Mouse (Mus musculus) kidney, embryonic 14.5 days (tissue): Measurements from ENCODE around the gene Lrrc55. TPM values are rescaled to one million over a fixed set of nuclear protein-coding genes. Genes with fewer than 3 reads are reported as not detected.

ENCODE experiments used
- ATAC-seq: fragments of 200-750 bp; cut with Nextera tagmentation; 2 replicates; pipeline ENCODE4 v1.8.0; 2017; ENCODE audit warnings: moderate number of reproducible peaks, mild to moderate bottlenecking, moderate TSS enrichment, moderate library complexity; ENCODE audit not compliant: low FRiP score, low TSS enrichment
- H3K27ac ChIP-seq: fragments of 300-500 bp; sonication (generic); 2 replicates; pipeline ENCODE4 v1.5.1; 2014; ENCODE audit warnings: low read depth, mild to moderate bottlenecking, low read length, moderate library complexity, mixed read lengths
- H3K27me3 ChIP-seq: fragments of 300-500 bp; sonication (generic); 2 replicates; pipeline ENCODE4 v1.6.1; 2014; ENCODE audit warnings: mild to moderate bottlenecking, low read length; ENCODE audit not compliant: control insufficient read depth, insufficient read depth
- H3K36me3 ChIP-seq: fragments of 300-500 bp; sonication (generic); 2 replicates; pipeline ENCODE4 v1.6.1; 2014; ENCODE audit warnings: low read length, mixed read lengths; ENCODE audit not compliant: control insufficient read depth, insufficient read depth
- H3K4me1 ChIP-seq: fragments of 300-500 bp; sonication (generic); 2 replicates; pipeline ENCODE4 v1.6.1; 2014; ENCODE audit warnings: low read length, mixed read lengths; ENCODE audit not compliant: control insufficient read depth, insufficient read depth
- H3K4me2 ChIP-seq: fragments of 300-500 bp; sonication (generic); replicated peaks from 2 replicates; pipeline ENCODE4 v1.6.1; 2014; ENCODE audit warnings: low read depth, mild to moderate bottlenecking, low read length
- H3K4me3 ChIP-seq: fragments of 300-500 bp; sonication (generic); 2 replicates; pipeline ENCODE4 v1.5.1; 2014; ENCODE audit warnings: mild to moderate bottlenecking, low read length
- H3K9ac ChIP-seq: fragments of 300-500 bp; sonication (generic); 2 replicates; pipeline ENCODE4 v1.6.1; 2014; ENCODE audit warnings: low read depth, mild to moderate bottlenecking, low read length, moderate library complexity
- H3K9me3 ChIP-seq: fragments of 300-500 bp; sonication (generic); 2 replicates; pipeline ENCODE4 v1.6.1; 2016; ENCODE audit warnings: low read length; ENCODE audit not compliant: control insufficient read depth
- WGBS: fragments of 180-500 bp; shearing (Covaris S2); extraction: QIAGEN DNeasy Blood & Tissue Kit; methylation state at CpG from one replicate; pipeline ENCODE4 v1.1.7; 2014; 5-methylcytosine and 5-hydroxymethylcytosine counted together
- polyA plus RNA-seq: library from polyadenylated mRNA; unstranded; fragments of >200 nt; fragmentation: Nextera tagmentation; extraction: Ambion mirVana; gene quantifications from 2 replicates; pipeline ENCODE4 v1.2.1, GENCODE M21; 2014

The Lrrc55 gene
- polyA plus RNA-seq, 1 experiment from 2014 or later = 0.39 TPM

GRCm38 (mm10) chr2:85160901-85161637 is 35.9 kb downstream of the Lrrc55 start:
- 62% methylated on average over 4 of the region's 4 CpGs for WGBS
- Histone ChIP-seq H3K9me3 (no peaks in the 10 kb centered on the region), H3K9ac (no peak overlapping the region), H3K27ac (no peak overlapping the region), H3K36me3 (no peaks in the 10 kb centered on the region), H3K27me3 (no peaks in the 10 kb centered on the region), H3K4me2 (no peak overlapping the region), H3K4me1 (peaks cover 13% of the 10 kb centered on the region; the same call in 1 of the 2 replicates), H3K4me3 (no peak overlapping the region)
- ATAC-seq = peak; percentile 53

GRCm38 (mm10) chr2:85157382-85157781 is 39.6 kb downstream of the Lrrc55 start:
- no peaks in the 10 kb centered on the region for H3K36me3 ChIP-seq
- H3K9me3 ChIP-seq = no peaks in the 10 kb centered on the region
- H3K27ac ChIP-seq = no peak overlapping the region
- H3K4me3 ChIP-seq = no peak overlapping the region
- ATAC-seq = no peak
- H3K4me1 ChIP-seq = peaks cover 13% of the 10 kb centered on the region; the same call in 1 of the 2 replicates
- no peak overlapping the region for H3K4me2 ChIP-seq
- H3K27me3 ChIP-seq = no peaks in the 10 kb centered on the region
- 89% methylated on average over 3 of the region's 3 CpGs for WGBS
- H3K9ac ChIP-seq = no peak overlapping the region

- no peak overlapping the region for H3K4me2 ChIP-seq
- no peak overlapping the region for H3K9ac ChIP-seq
- H3K4me3 ChIP-seq = no peak overlapping the region
- no peaks in the 10 kb centered on the region for H3K27me3 ChIP-seq
- peaks cover 6% of the 10 kb centered on the region; the same call in 1 of the 2 replicates for H3K4me1 ChIP-seq
- WGBS = 84% methylated on average over 5 of the region's 5 CpGs
- no peak overlapping the region for H3K27ac ChIP-seq
- H3K9me3 ChIP-seq = no peaks in the 10 kb centered on the region
- ATAC-seq = no peak
- no peaks in the 10 kb centered on the region for H3K36me3 ChIP-seq
Observed at GRCm38 (mm10) chr2:85156136-85156535, 40.9 kb downstream of the Lrrc55 start.

- no peaks in the 10 kb centered on the region for H3K9me3 ChIP-seq
- no peak overlapping the region for H3K27ac ChIP-seq
- no peaks in the 10 kb centered on the region for H3K36me3 ChIP-seq
- 71% methylated on average over 9 of the region's 9 CpGs for WGBS
- 0 out of 2 replicates have a peak, but pooled peaks cover under 1% of the 10 kb centered on the region for H3K4me1 ChIP-seq
- no peak overlapping the region for H3K4me2 ChIP-seq
- no peak overlapping the region for H3K9ac ChIP-seq
- H3K27me3 ChIP-seq = no peaks in the 10 kb centered on the region
- no peak overlapping the region for H3K4me3 ChIP-seq
- ATAC-seq = no peak
Observed at GRCm38 (mm10) chr2:85155334-85155733, 41.7 kb downstream of the Lrrc55 start.

- 91% methylated on average over 2 of the region's 2 CpGs for WGBS
- Histone ChIP-seq H3K9ac (no peak overlapping the region), H3K27me3 (no peaks in the 10 kb centered on the region), H3K27ac (no peak overlapping the region), H3K4me2 (no peak overlapping the region), H3K4me3 (no peak overlapping the region), H3K36me3 (no peaks in the 10 kb centered on the region), H3K9me3 (no peaks in the 10 kb centered on the region), H3K4me1 (no peaks in the 10 kb centered on the region)
- no peak for ATAC-seq
Observed at GRCm38 (mm10) chr2:85151233-85151632, 45.8 kb downstream of the Lrrc55 start.

- WGBS = 88% methylated on average over 1 of the region's 1 CpGs
- H3K36me3 ChIP-seq = no peaks in the 10 kb centered on the region
- no peak for ATAC-seq
- no peaks in the 10 kb centered on the region for H3K9me3 ChIP-seq
- no peaks in the 10 kb centered on the region for H3K27me3 ChIP-seq
- H3K27ac ChIP-seq = no peak overlapping the region
- no peaks in the 10 kb centered on the region for H3K4me1 ChIP-seq
- no peak overlapping the region for H3K9ac ChIP-seq
- no peak overlapping the region for H3K4me3 ChIP-seq
- no peak overlapping the region for H3K4me2 ChIP-seq
Observed at GRCm38 (mm10) chr2:85150373-85150772, 46.6 kb downstream of the Lrrc55 start.

- H3K27me3 ChIP-seq = no peaks in the 10 kb centered on the region
- ATAC-seq = no peak
- H3K36me3 ChIP-seq = no peaks in the 10 kb centered on the region
- H3K4me1 ChIP-seq = no peaks in the 10 kb centered on the region
- H3K4me3 ChIP-seq = no peak overlapping the region
- H3K9me3 ChIP-seq = no peaks in the 10 kb centered on the region
- H3K4me2 ChIP-seq = no peak overlapping the region
- no peak overlapping the region for H3K9ac ChIP-seq
- WGBS = 89% methylated on average over 2 of the region's 2 CpGs
- no peak overlapping the region for H3K27ac ChIP-seq
Observed at GRCm38 (mm10) chr2:85147481-85147880, 49.5 kb downstream of the Lrrc55 start.

- no peak overlapping the region for H3K27ac ChIP-seq
- H3K27me3 ChIP-seq = no peaks in the 10 kb centered on the region
- 85% methylated on average over 3 of the region's 3 CpGs for WGBS
- H3K9me3 ChIP-seq = no peaks in the 10 kb centered on the region
- no peaks in the 10 kb centered on the region for H3K36me3 ChIP-seq
- H3K4me3 ChIP-seq = no peak overlapping the region
- ATAC-seq = no peak
- no peak overlapping the region for H3K4me2 ChIP-seq
- no peak overlapping the region for H3K9ac ChIP-seq
- no peaks in the 10 kb centered on the region for H3K4me1 ChIP-seq
Observed at GRCm38 (mm10) chr2:85145346-85145745, 51.7 kb downstream of the Lrrc55 start.

GRCm38 (mm10) chr2:85144908-85145307 is 52.1 kb downstream of the Lrrc55 start:
- H3K4me2 ChIP-seq = no peak overlapping the region
- H3K36me3 ChIP-seq = no peaks in the 10 kb centered on the region
- no peak overlapping the region for H3K4me3 ChIP-seq
- no peaks in the 10 kb centered on the region for H3K27me3 ChIP-seq
- no peaks in the 10 kb centered on the region for H3K9me3 ChIP-seq
- H3K4me1 ChIP-seq = no peaks in the 10 kb centered on the region
- ATAC-seq = no peak
- WGBS = 90% methylated on average over 2 of the region's 2 CpGs
- H3K9ac ChIP-seq = no peak overlapping the region
- H3K27ac ChIP-seq = no peak overlapping the region
